Mouse (Mus musculus) lung, postnatal 0 days (tissue): ENCODE data around the gene Adgrf1. TPM values are rescaled to one million over a fixed set of nuclear protein-coding genes. Genes with fewer than 3 reads are reported as not detected.

ENCODE experiments used
- ATAC-seq: fragments of 200-750 bp; cut with Nextera tagmentation; 2 replicates; pipeline ENCODE4 v1.8.0; 2017; ENCODE audit warnings: moderate library complexity
- DNase-seq: peaks from one replicate; pipeline ENCODE4 v3.0.0-alpha.2; 2016; ENCODE audit warnings: low spot score
- H3K27ac ChIP-seq: fragments of 300-500 bp; sonication (generic); 2 replicates; pipeline ENCODE4 v1.5.1; 2014; ENCODE audit warnings: antibody characterized with exemption, mild to moderate bottlenecking, low read length, mixed read lengths
- H3K27me3 ChIP-seq: fragments of 300-500 bp; sonication (generic); replicated peaks from 2 replicates; pipeline ENCODE4 v1.6.1; 2014; ENCODE audit warnings: low read length, mixed read lengths; ENCODE audit not compliant: insufficient read depth
- H3K36me3 ChIP-seq: fragments of 300-500 bp; sonication (generic); 2 replicates; pipeline ENCODE4 v1.6.1; 2014; ENCODE audit warnings: low read length, mixed read lengths; ENCODE audit not compliant: insufficient read depth
- H3K4me1 ChIP-seq: fragments of 300-500 bp; sonication (generic); 2 replicates; pipeline ENCODE4 v1.6.1; 2014; ENCODE audit warnings: antibody characterized with exemption, low read depth, low read length, mixed read lengths; ENCODE audit not compliant: insufficient read depth
- H3K4me2 ChIP-seq: fragments of 300-500 bp; sonication (generic); replicated peaks from 2 replicates; pipeline ENCODE4 v1.6.1; 2014; ENCODE audit warnings: low read depth, mild to moderate bottlenecking, low read length, moderate library complexity, mixed read lengths
- H3K4me3 ChIP-seq: fragments of 300-500 bp; sonication (generic); 2 replicates; pipeline ENCODE4 v1.5.1; 2014; ENCODE audit warnings: low read depth, low read length
- H3K9ac ChIP-seq: fragments of 300-500 bp; sonication (generic); replicated peaks from 2 replicates; pipeline ENCODE4 v1.6.1; 2014; ENCODE audit warnings: low read depth, mild to moderate bottlenecking
- H3K9me3 ChIP-seq: fragments of 300-500 bp; sonication (generic); 2 replicates; pipeline ENCODE4 v1.6.1; 2016; ENCODE audit warnings: low read length, mixed read lengths
- CTCF ChIP-seq: IDR thresholded peaks from 2 replicates; pipeline ENCODE4 v1.5.1; 2016; ENCODE audit warnings: antibody characterized with exemption, mild to moderate bottlenecking
- EP300 ChIP-seq: IDR thresholded peaks from 2 replicates; pipeline ENCODE4 v1.6.1; 2016; ENCODE audit warnings: antibody characterized with exemption, mild to moderate bottlenecking, control low read depth
- WGBS: fragments of 180-500 bp; shearing (Covaris S2); extraction: QIAGEN DNeasy Blood & Tissue Kit; methylation state at CpG from one replicate; pipeline ENCODE4 v1.1.7; 2014; 5-methylcytosine and 5-hydroxymethylcytosine counted together
- polyA plus RNA-seq: library from polyadenylated mRNA; unstranded; fragments of >200 nt; fragmentation: Nextera tagmentation; extraction: Ambion mirVana; gene quantifications from 2 replicates; pipeline ENCODE4 v1.2.1, GENCODE M21; 2015

Adgrf1 gene
- polyA plus RNA-seq, 1 experiment from 2014 or later: not detected

DNA sequence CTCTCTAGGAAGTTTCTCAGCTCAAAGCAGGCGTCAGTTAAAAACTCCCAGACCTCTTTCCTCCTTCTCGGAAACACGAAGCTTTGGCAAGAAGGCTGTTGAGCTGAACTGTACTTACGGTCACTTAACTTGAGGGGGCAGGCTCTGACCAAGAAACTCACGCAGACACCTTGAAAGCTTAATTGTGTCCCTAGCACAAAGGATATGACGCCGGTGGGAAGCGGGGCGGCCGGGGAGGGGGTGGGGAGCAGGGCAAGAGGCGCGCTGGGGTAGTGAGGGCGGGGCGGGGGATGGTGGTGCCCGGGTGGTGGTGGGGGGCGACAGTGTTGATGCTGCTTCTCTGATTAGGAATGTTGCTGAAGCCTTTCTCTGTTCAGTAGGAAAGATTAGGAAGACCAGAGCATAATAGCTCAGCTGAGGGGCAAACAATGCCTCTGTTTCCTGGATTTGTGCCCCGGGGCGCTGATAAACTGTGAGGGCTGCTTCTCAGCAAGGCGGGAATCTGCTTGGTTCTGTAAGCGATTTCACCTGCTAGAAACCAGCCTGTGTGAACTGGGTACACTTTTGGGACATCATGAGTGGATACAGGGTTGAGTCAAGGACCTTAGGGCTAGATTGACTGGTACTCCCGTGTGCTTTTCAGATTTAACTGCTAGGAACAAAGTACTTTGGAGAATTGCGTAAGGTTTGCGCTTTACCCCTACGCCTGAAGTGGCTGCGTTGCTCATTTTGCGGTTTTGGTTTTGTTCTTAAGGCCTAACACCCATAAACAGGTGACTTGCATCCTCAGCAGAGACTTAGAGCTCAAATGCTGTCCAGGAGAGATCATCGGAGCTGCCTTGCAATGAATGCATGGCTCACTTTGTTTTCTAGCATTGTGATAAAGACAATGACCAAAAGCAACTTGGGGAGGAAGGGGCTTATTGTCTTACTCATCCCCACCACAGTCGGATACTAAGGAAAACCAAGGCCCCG, 56.9 kb downstream of the Adgrf1 start:
- Histone ChIP-seq H3K4me1 (peaks cover 3% of the 10 kb centered on the region; the same call in 1 of the 2 replicates), H3K27ac (peak overlapping the region; percentile 81), H3K27me3 (no peaks in the 10 kb centered on the region), H3K4me3 (peak overlapping the region; percentile 19), H3K4me2 (peak overlapping the region; percentile 59), H3K36me3 (no peaks in the 10 kb centered on the region), H3K9me3 (no peaks in the 10 kb centered on the region), H3K9ac (no peak overlapping the region)
- WGBS: 15% methylated on average over 29 of the region's 29 CpGs
- TF ChIP-seq CTCF (peak; percentile 83), EP300 (peak; percentile 72; the same call in 1 of the 2 replicates)
- DNase-seq (peak; percentile 95), ATAC-seq (peak; percentile 93)

DNA sequence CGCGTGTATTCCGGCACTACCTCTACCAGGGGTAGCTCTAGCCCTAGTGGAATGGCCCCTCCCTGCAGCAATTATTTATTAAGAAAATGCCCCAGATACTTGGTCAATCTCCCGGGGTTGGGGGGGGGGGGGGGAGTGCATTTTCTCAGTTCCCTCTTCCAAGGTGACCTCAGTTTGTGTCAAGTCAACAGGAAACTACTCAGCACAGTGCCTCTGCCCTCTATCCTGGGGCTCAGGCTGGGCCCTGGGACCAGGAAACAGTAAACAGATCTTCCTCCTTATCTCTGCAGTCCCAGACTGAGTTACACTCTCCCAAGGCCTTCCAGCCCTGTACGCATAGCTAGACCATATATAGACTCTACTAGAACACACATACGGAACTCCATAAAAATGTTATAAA, 57.7 kb downstream of the Adgrf1 start:
- TF ChIP-seq EP300 (no peak), CTCF (no peak)
- peak overlapping the region; percentile 81; the same call in 1 of the 2 replicates for H3K27ac ChIP-seq
- no peak overlapping the region for H3K4me3 ChIP-seq
- H3K9me3 ChIP-seq: no peaks in the 10 kb centered on the region
- WGBS: 44% methylated on average over 6 of the region's 6 CpGs
- ATAC-seq (no peak), DNase-seq (no peak)
- no peak overlapping the region for H3K9ac ChIP-seq
- H3K27me3 ChIP-seq: no peaks in the 10 kb centered on the region
- peaks cover 8% of the 10 kb centered on the region; the same call in 1 of the 2 replicates for H3K4me1 ChIP-seq
- no peaks in the 10 kb centered on the region for H3K36me3 ChIP-seq
- no peak overlapping the region for H3K4me2 ChIP-seq

GRCm38 (mm10) chr17:43329216-43329615, 59.1 kb downstream of the Adgrf1 start:
- no peak for TF ChIP-seq EP300
- no peak for TF ChIP-seq CTCF
- Histone ChIP-seq H3K9me3 (no peaks in the 10 kb centered on the region), H3K9ac (no peak overlapping the region), H3K4me2 (no peak overlapping the region), H3K27me3 (no peaks in the 10 kb centered on the region), H3K4me3 (no peak overlapping the region), H3K27ac (no peak overlapping the region), H3K4me1 (peaks cover 8% of the 10 kb centered on the region; the same call in 1 of the 2 replicates), H3K36me3 (no peaks in the 10 kb centered on the region)
- ATAC-seq (no peak), DNase-seq (no peak)
- WGBS: 68% methylated on average over 4 of the region's 4 CpGs

DNA sequence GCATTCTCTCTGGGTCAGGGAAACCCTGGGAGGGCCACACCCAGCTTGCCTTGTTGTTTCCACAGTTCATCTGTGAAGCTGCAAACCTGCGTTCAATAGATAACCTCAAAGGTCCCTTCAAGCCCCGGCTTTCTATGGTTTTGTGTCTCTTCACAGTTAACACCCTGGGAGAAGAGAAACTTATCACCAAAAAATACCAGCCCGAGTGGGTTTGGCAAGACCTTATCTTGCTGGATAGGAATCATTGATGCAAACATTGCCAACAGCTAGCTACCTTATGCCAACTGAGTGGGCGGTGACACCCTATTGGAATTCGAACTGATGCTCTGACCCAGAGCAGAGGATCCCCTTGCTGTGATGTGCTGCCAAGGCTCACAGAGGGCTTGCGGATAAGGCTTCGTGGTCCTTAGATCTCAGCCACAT, 59.6 kb downstream of the Adgrf1 start:
- ATAC-seq: no peak
- Histone ChIP-seq H3K9me3 (no peaks in the 10 kb centered on the region), H3K27me3 (no peaks in the 10 kb centered on the region), H3K4me2 (no peak overlapping the region), H3K4me1 (peaks cover 8% of the 10 kb centered on the region; the same call in 1 of the 2 replicates), H3K9ac (no peak overlapping the region), H3K27ac (no peak overlapping the region), H3K36me3 (no peaks in the 10 kb centered on the region), H3K4me3 (no peak overlapping the region)
- no peak for DNase-seq
- 64% methylated on average over 7 of the region's 7 CpGs for WGBS
- TF ChIP-seq CTCF: no peak
- TF ChIP-seq EP300: no peak

- H3K27me3 ChIP-seq: no peaks in the 10 kb centered on the region
- H3K4me1 ChIP-seq: peaks cover 9% of the 10 kb centered on the region; the same call in 1 of the 2 replicates
- 12% methylated on average over 5 of the region's 5 CpGs for WGBS
- no peak overlapping the region; the same call in 1 of the 2 replicates for H3K4me2 ChIP-seq
- no peaks in the 10 kb centered on the region for H3K9me3 ChIP-seq
- no peaks in the 10 kb centered on the region for H3K36me3 ChIP-seq
- no peak overlapping the region for H3K27ac ChIP-seq
- TF ChIP-seq EP300: peak; percentile 30; the same call in 1 of the 2 replicates
- TF ChIP-seq CTCF: no peak
- ATAC-seq (peak; percentile 42), DNase-seq (peak; percentile 63)
- H3K4me3 ChIP-seq: no peak overlapping the region
- no peak overlapping the region for H3K9ac ChIP-seq
Measured at GRCm38 (mm10) chr17:43332686-43333085, 62.6 kb downstream of the Adgrf1 start.

GRCm38 (mm10) chr17:43334074-43334473, 63.9 kb downstream of the Adgrf1 start:
- Histone ChIP-seq H3K36me3 (no peaks in the 10 kb centered on the region), H3K27ac (no peak overlapping the region), H3K9me3 (no peaks in the 10 kb centered on the region), H3K4me2 (no peak overlapping the region), H3K9ac (no peak overlapping the region), H3K4me3 (no peak overlapping the region), H3K4me1 (peaks cover 9% of the 10 kb centered on the region; the same call in 1 of the 2 replicates), H3K27me3 (no peaks in the 10 kb centered on the region)
- no peak for TF ChIP-seq EP300
- TF ChIP-seq CTCF: no peak
- 40% methylated on average over 9 of the region's 9 CpGs for WGBS
- DNase-seq (peak; percentile 31), ATAC-seq (peak; percentile 8; the same call in 1 of the 2 replicates)
